7 mouse cellular contexts compared by ENCODE assay signal in genomic region chr3:134240718-134241025, GRCm38 (mm10). TPM values are rescaled to one million over a fixed set of nuclear protein-coding genes. Genes with fewer than 3 reads are reported as not detected.
A peak's percentile ranks its signal among the peaks of the same experiment; 100 is the strongest.
DNase-seq lines count a peak whose midpoint lies in the region; ATAC-seq and TF ChIP-seq lines count a peak whose summit lies in the region.

No protein-coding gene starts in this region.

- H3K4me2 ChIP-seq in lung, embryonic 15.5 days: peak overlapping the region; percentile 97
- H3K4me2 ChIP-seq in intestine, embryonic 15.5 days (replicated peaks): peak overlapping the region; percentile 95
- H3K4me2 ChIP-seq in neural tube, embryonic 14.5 days (ENCODE audit: low read depth, low read length): peak overlapping the region; percentile 88

- no peak overlapping the region for H3K27ac ChIP-seq in lung, embryonic 15.5 days
- peak overlapping the region; percentile 97 for H3K27ac ChIP-seq in forebrain, embryonic 10.5 days
- peak overlapping the region; percentile 82 for H3K27ac ChIP-seq in intestine, embryonic 15.5 days
- H3K27ac ChIP-seq in neural tube, embryonic 14.5 days (ENCODE audit: low read depth, low read length): peak overlapping the region; percentile 99

- H3K9me3 ChIP-seq in lung, embryonic 15.5 days: no peaks in the 10 kb centered on the region
- H3K9me3 ChIP-seq in forebrain, embryonic 10.5 days: no peaks in the 10 kb centered on the region
- no peaks in the 10 kb centered on the region for H3K9me3 ChIP-seq in intestine, embryonic 15.5 days
- no peaks in the 10 kb centered on the region for H3K9me3 ChIP-seq in neural tube, embryonic 14.5 days (ENCODE audit: control insufficient read depth, low read length)

- WGBS in lung, embryonic 15.5 days: 10% methylated on average over 6 of the region's 6 CpGs
- 28% methylated on average over 6 of the region's 6 CpGs for WGBS in lung, adult 2 months
- 5% methylated on average over 6 of the region's 6 CpGs for WGBS in forebrain, embryonic 10.5 days
- 16% methylated on average over 6 of the region's 6 CpGs for WGBS in intestine, embryonic 15.5 days
- WGBS in neural tube, embryonic 14.5 days: 2% methylated on average over 6 of the region's 6 CpGs

- TF ChIP-seq CTCF in lung, adult 2 months (IDR thresholded peaks at IDR 0.05; ENCODE audit: insufficient read depth, low read length): no peak

- H3K36me3 ChIP-seq in lung, embryonic 15.5 days: no peaks in the 10 kb centered on the region
- peaks cover 12% of the 10 kb centered on the region for H3K36me3 ChIP-seq in forebrain, embryonic 10.5 days (replicated peaks)
- no peaks in the 10 kb centered on the region for H3K36me3 ChIP-seq in intestine, embryonic 15.5 days
- no peaks in the 10 kb centered on the region for H3K36me3 ChIP-seq in neural tube, embryonic 14.5 days (ENCODE audit: control insufficient read depth, insufficient read depth, low read length)

- ATAC-seq in lung, embryonic 15.5 days (ENCODE audit: borderline replicate concordance, extremely low read depth, low FRiP score, low TSS enrichment): no peak
- no peak for ATAC-seq in intestine, embryonic 15.5 days
- ATAC-seq in neural tube, embryonic 14.5 days (ENCODE audit: low read depth): no peak

- no peaks in the 10 kb centered on the region for H3K27me3 ChIP-seq in lung, embryonic 15.5 days
- no peaks in the 10 kb centered on the region for H3K27me3 ChIP-seq in forebrain, embryonic 10.5 days (ENCODE audit: poor library complexity, severe bottlenecking)
- H3K27me3 ChIP-seq in intestine, embryonic 15.5 days (replicated peaks): no peaks in the 10 kb centered on the region
- H3K27me3 ChIP-seq in neural tube, embryonic 14.5 days (ENCODE audit: control insufficient read depth, insufficient read depth, low read length): no peaks in the 10 kb centered on the region

- peak overlapping the region; percentile 56; the same call in 1 of the 2 replicates for H3K9ac ChIP-seq in lung, embryonic 15.5 days
- H3K9ac ChIP-seq in intestine, embryonic 15.5 days: peak overlapping the region; percentile 54
- H3K9ac ChIP-seq in neural tube, embryonic 14.5 days (replicated peaks; ENCODE audit: low read depth, low read length): peak overlapping the region; percentile 90

- H3K4me1 ChIP-seq in lung, embryonic 15.5 days: peaks cover 13% of the 10 kb centered on the region
- H3K4me1 ChIP-seq in lung, adult 2 months (ENCODE audit: control insufficient read depth, insufficient read depth, low read length): peaks cover 6% of the 10 kb centered on the region
- H3K4me1 ChIP-seq in forebrain, embryonic 10.5 days: peaks cover 67% of the 10 kb centered on the region
- H3K4me1 ChIP-seq in intestine, embryonic 15.5 days (replicated peaks): peaks cover 4% of the 10 kb centered on the region; the same call in 1 of the 2 replicates
- peaks cover 25% of the 10 kb centered on the region for H3K4me1 ChIP-seq in neural tube, embryonic 14.5 days (ENCODE audit: control insufficient read depth, insufficient read depth, low read length)

- intact Hi-C loops in gastrocnemius, postnatal 14 days (cut with DNase I; ENCODE audit: low total_unique reads): no loop called here

- TF ChIP-seq POLR2A in lung, adult 2 months (IDR thresholded peaks at IDR 0.05; ENCODE audit: borderline replicate concordance, extremely low read depth, low read depth, low read length): no peak

- H3K4me3 ChIP-seq in lung, embryonic 15.5 days: peak overlapping the region; percentile 69
- no peak overlapping the region for H3K4me3 ChIP-seq in lung, adult 2 months (replicated peaks; ENCODE audit: extremely low read depth, low read depth, low read length)
- H3K4me3 ChIP-seq in forebrain, embryonic 10.5 days: peak overlapping the region; percentile 80
- peak overlapping the region; percentile 70 for H3K4me3 ChIP-seq in intestine, embryonic 15.5 days (replicated peaks)
- H3K4me3 ChIP-seq in neural tube, embryonic 14.5 days (ENCODE audit: low read depth, low read length): peak overlapping the region; percentile 70

- DNase-seq in lung, adult 2 months: no peak
- no peak for DNase-seq in forebrain, embryonic 10.5 days (ENCODE audit: extremely low spot score, low spot score)
- no peak for DNase-seq in layer of hippocampus, postnatal 10 days (ENCODE audit: low spot score in 2 of 2)
- DNase-seq in gastrocnemius, postnatal 14 days: no peak

RNA-seq across cellular contexts. Expression of gene Cxxc4, which starts 4.4 kb away (rescaled TPM):
- 1.8 and 1.9 TPM in 2 replicates for polyA plus RNA-seq in lung, embryonic 15.5 days (2015; fragmentation: Nextera tagmentation; extraction: Ambion mirVana)
- polyA plus RNA-seq in lung, adult 2 months (2012; rRNA removed): 0.67 and 0.74 TPM in 2 replicates
- polyA plus RNA-seq in forebrain, embryonic 10.5 days (2016; fragmentation: Nextera tagmentation; extraction: Ambion mirVana): 12.0 and 13.2 TPM in 2 replicates
- 2.8 and 3.8 TPM in 2 replicates for polyA plus RNA-seq in intestine, embryonic 15.5 days (2015; fragmentation: Nextera tagmentation; extraction: Ambion mirVana)
- polyA plus RNA-seq in neural tube, embryonic 14.5 days (2014; fragmentation: Nextera tagmentation; extraction: Ambion mirVana): 41.5 and 43.9 TPM in 2 replicates
- total RNA-seq in layer of hippocampus, postnatal 10 days (2021): 10 to 100 TPM; 16.2 to 17.4 TPM
- total RNA-seq in gastrocnemius, postnatal 14 days (2021): under 1 TPM; 0.66 to 0.75 TPM
